Mouse (Mus musculus) right cerebral cortex, postnatal 36 days (tissue): ENCODE results near the gene Sgcd.

Experiments used
- DNase-seq, 2 experiments: peaks; one replicate each; pipeline ENCODE4 v3.0.0; 2022; ENCODE audit warnings: low spot score in 2 of 2, mixed read lengths in 1 of 2

The Sgcd gene

DNA sequence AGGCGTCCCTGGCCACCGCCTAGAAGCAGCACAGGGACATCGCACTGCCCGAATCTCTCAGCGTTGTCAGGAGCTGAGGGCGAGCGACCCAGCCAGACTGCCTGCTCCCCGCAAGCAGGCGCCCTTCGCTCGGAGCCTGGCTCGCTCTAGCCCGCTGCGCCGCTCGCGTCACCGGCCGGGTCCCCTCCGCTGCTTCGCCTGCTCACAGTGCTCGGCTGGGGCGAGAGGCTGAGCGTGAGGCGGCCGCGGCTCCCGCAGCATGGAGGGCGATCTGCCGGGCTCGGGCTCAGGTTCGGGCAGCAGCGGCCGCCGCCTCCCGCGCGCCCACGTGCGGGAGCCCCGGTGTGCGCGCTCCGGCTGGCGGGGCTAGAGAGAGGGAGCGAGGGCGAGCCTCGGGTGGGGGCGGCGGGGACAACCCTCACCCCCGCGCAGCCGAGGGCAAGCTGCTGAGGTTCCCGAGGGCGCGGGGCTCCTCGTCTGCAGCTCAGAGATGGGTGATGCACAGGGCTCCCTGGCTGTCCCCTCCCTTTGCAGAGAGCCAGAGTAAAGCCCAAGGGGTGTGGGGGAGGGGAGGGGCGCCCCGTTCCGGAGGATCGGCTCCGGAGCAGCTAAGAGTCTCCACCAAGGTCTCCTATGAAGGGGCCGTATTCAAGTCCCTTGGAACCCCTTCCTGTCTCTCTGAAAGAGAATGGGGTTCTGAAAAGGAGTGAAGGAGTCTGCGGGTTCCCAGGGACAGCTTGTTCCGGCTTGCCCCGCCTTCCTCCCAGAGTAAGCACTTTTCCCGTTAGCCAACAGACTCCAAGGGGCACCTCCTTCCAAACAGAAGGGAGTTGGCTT lies at the start of gene Sgcd:
TSS of gene Sgcd (minus strand) at position 273 of the 837 bp plus-strand sequence.
- peak; percentile 30 to 40 for DNase-seq

DNA sequence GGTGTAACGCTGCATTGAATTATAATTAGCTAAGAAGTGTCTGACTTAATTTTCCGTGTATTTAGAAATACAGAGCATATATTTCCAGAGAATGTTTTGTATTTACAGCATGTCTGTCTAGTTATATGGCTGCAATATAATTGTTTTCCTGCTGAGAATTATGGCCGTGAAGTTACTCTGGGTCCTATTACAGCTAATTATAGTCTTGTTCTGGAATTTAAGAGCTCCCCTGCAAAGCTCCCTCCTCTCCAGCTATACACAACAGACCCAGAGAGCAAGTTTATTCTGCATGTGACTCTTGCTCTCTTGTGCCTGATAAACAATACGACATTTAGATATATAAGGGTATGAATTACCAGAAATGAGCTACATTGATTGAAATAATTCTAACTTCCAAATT lies 49.3 kb upstream of the Sgcd start:
- DNase-seq, result no peak

DNA sequence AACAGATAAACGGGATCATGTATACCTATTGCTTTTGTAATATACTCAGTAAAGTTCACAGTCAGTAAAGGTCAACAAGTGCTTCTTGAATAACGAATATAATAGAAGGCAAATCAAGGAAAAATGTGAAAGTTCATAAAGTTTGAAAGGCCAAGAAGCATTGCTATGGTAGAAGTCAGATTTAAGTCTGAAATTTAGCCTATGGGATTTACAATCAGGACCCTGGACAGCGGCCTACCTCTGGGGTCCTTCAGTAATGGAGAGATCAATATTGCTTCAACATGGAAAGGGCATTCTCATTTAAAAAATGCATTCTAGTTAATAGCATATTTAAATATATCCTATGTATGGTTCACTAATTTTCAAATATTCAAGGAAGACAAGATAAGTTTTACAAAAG lies 24.1 kb upstream of the Sgcd start:
- no peak for DNase-seq

DNA sequence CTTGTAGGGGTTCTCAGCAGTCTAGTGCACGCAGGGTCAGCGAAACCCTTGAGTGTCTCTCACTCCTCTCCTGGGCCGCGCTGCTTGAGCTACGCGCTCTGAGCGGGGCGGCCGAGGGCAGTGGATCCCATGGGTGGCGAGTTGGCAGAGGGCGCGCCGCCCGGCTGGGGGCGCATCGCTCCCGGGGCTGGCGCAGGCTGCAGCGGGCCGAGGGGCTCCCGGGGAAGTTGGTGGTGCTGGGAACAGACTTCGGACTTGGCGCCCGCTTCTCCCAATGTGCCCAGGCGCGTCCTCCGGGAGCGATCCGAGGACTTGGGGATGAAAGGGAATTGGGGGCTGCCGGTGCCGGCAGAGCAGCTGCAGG lies 454 bp downstream of the Sgcd start:
- peak; percentile 5 to 7 for DNase-seq

DNA sequence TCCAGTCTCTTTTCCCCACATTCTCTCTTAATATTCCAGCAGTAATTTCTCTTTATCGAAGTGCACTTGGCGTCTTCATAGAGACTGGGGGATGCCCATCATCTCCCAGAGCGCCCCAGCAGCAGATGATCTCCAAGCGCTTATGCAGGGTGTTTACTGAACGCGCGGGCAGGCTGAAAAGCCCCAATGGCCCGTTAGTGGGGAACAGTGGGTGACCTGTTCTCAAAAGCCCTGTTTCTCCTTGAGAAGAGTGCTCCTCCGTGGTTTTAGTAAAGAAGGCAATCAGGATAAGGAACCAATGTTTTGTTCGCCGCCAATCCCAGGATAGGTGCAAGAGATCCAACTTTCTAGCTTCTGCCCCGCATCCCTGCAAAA lies 889 bp downstream of the Sgcd start:
- DNase-seq, result no peak

DNA sequence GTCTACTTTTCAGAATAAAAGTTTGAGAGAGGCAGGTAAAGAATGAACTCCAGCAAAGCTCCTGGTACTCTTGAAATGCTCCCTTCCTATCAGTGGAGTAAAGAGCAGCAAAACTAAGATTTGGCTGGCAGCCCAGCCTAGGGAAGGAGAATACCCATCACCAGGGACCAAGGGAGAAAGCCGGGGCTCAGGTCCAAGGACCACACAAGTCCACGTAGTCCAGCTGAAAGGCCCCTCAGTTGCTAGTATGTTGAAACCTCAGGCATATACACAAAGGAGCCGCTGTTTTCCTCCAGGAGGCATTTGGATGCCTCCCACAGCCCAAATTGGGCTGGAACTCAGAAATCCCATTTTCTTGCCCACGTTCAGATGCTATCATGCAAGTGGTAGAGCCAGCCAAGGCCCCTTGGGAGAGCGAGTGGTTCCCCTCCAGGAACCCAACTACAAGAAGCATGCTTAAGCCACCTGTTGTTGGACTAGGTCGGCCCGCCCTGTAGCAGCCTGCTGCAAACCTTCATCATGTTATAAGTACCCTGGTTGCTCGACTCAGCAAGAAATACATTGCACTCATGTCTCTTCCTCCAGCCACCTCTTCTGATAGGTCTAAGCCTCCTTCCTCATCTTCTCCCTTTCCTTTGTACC lies 1.4 kb downstream of the Sgcd start:
- DNase-seq, result no peak

DNA sequence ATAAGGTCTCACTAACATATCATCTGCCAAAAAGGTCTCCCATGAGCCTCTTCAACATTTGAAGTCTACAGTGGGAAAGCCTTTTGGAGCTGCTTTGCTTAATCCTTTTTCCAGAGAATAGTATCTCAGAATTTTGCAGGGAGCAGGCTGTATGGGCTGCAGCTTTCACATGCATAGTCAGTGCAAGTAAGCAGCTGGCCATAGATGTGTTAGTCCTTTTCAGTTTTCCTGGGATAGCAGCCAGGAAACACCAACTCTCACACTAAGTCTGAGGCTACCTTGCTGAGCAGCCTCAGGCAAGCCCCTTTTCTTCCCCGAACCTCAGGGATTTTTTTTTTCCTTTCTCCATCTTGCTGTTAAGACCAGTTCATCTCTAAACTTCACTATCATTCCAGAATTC lies 6.6 kb downstream of the Sgcd start:
- no peak for DNase-seq

DNA sequence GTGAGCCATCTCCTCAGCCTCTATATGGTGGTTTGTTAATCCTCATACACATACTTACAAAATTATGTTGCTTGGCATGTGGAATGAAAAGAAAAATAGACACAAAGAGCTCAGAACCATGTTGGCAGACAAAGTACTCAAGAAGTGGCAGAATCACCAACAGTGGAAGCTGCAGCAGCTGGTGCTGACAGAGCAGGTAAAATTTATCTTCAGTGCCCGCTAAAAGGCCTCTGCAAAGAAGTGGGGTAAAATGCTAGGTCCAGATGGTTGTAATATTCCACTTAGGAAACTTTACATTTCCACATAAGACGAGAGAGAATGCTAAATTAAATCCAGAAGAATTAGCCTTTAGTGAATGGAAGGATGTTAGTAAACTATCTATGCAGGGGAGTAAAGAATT lies 7.7 kb downstream of the Sgcd start:
- DNase-seq, result peak in 1 of 2 experiments; percentile 5

DNA sequence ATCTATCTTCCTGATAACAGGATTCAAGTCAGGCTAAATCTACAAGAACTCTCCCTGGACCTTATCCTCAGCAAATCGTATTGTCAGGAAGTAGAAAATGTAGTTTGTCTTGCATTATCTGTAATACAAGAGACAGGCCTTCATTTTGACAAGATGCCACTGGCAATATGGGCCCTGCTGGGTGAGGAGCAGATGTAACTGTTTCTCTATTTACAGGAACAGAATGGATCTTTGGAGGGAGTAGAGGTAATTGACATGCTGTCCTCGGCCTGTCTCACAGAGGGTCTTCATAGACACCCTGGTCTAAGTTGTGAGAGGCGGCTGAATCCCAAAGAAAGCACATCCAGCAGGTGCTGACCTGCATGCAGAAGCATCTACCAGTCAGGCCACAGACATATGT lies 35.5 kb downstream of the Sgcd start:
- no peak for DNase-seq

DNA sequence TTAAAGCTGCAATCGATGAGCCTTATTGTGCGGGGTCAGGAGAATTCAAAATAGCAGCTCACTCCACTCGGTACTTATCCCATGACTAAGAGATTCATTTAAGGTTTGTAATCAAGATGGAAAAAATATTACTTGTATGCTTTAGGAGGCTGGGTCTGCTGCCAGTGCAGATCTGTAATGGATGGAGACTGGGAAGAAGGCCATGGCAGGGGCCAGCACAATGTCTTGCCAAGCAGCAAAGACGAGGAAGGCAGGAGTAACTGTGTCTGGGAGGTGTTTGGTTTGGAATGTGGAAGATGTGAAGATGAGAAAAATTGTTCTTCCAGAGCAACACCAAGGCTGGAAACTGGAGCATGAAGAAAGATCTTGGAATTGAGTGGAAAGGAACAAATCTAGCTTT lies 36.4 kb downstream of the Sgcd start:
- DNase-seq, result no peak

DNA sequence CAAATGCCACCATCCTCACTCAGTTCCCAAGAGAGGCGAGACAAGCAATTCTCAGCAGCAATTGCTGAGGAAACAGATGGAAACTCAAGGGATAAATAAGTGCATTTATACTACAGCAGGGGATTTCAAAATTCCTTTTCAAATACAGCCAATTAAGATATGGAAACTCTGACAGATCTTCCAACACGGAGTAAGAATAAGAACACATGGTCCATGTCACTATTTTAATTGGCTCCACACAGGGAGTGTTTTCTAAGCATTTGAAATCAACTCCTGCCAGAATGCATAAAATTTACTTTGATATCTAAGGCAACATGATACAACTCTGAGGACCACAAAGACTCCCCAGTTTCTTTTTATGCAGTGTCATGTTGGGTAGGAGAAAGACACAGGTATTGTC lies 49.0 kb downstream of the Sgcd start:
- no peak for DNase-seq

DNA sequence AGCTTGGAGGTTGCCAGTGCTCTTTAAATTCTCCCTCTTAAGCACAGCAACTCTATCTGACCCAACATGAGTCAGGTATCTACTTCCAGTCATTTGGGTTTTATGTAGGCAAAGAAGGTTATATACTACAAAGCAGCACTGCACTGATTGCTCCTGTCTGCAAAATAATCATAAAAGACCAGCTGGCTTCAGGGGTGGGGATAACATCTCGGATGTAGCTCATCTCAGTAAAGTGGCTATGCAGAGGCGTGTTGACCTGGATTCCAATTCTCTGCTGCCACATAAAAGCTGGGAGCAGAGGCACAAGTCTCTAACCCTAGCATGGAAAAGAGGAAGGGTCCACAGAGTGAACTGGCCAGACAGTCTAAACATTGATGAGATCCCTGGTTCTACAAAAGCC lies 71.2 kb downstream of the Sgcd start:
- DNase-seq, result no peak

DNA sequence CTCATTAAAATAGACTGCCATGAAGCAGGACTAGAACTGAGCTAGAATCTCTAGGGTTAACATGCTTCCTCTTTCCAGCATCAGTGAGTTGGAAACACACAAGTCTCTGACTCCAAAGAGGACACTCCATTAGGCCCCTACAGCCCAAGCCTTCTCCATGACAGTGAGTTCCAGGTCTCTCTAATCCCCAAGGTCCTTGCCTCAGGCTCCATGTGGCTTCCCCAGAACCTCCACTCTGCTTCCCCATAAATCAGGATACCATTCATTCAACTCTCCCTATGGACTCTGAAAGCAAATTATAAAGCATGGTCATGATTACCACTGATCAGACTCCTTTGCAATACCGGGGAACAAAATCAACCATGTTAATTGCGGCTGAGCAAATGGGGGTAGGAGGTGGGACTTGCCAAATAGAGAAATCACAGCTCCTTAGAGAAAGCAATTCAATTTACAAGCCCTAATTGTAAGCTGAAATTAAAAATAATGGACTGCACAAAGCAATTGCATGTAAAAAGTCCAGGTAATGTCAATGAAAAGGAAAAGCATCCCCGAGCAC lies 97.1 kb downstream of the Sgcd start:
- no peak for DNase-seq

DNA sequence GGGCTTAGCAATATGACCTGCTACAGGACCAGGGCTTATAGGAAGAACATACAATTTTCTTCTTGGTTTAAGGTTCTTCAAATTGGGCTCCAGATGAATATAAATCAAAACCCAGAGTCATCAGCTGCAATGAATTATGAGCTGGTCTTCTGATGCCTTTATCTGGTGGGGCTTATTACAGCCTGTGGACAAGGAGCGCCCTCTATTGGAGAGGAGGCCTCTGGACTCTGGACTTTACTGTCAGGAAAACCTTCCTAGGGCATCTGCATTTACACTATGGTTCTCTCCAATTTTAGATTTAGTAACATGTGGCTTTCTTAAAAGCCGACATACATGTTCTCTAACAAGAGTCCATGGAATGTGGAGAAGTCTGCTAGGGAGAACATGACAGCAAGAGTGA lies 98.5 kb downstream of the Sgcd start:
- DNase-seq, result no peak

DNA sequence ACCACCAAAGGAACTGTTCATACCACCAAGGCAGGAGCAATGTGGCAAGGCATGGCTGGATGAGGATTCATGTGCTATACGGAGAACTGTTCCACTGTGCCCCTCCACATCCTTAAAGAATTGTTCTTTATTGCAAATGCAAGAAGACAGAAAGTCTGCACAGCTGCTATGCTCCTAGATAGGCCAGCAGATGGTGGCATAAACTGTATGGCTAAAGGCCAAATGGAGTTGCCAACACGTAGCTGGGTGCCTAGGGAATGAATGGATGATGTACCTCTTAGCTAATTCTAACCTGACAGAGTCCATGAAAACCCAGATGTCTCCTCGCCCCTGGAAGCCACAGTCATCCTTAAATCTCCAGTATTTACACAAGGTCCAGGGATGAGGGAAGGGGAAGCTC lies 103.5 kb downstream of the Sgcd start:
- DNase-seq, result peak; percentile 6 to 52

DNA sequence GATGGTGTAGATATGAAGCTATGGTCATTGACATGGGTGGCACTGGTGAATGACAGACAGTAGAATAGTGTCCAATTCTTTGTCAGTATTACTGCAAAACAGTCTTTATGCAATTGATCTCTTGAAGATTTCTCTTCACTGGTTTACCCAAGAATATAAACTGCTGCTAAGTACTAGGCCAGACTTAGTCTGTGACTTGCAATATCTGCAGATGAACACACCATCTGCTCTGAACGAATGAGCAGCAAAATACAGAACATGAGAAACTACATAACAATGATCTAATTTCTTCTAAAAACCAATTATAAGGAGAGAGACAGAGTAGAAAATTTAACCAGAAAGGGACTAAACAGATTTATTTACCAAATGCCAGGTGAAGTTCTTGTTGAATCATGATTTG lies 105.2 kb downstream of the Sgcd start:
- no peak for DNase-seq

DNA sequence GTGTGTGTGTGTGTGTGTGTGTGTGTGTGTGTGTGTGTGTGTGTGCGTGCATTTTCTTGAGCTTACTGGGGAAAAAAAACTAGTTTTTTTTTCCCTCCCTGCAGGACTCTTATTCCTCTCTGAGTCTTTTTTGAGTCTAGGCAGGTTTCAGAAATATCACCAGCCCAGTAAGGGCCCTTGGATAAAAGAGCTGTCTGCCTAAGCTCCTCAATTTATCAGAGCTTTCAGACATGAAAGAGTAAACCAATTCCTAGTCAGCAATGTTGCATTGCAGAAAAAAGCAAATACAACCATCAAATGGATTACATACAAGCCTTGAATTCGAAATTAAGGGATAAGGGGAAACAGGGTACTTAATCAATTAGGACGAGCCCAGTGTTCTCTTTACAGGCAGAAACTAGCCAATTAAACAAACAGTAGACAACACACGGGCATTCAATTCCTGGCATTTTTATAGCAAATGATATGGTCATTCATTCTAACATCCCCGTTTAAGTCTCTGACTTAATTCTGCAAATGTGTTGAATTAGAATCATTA lies 112.1 kb downstream of the Sgcd start:
- DNase-seq, result no peak

DNA sequence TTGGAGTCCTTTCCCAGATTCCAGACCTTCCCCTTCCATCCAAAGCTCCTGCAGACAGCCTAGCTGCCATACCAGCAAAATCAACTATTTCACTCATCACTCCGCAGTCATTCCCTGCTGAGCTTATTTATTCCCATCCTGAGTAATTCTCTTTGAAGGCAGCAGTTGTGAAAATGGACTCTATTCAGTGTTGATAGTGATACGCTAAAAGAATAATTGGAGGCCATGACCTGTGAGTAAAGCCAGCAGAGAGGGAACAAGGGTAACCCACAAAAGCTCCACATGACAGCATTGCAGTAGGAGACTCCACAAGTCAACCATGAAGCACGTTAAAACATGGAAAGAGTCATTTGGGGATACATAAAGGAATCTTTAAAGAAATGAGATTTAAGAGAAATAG lies 142.9 kb downstream of the Sgcd start:
- DNase-seq, result no peak

DNA sequence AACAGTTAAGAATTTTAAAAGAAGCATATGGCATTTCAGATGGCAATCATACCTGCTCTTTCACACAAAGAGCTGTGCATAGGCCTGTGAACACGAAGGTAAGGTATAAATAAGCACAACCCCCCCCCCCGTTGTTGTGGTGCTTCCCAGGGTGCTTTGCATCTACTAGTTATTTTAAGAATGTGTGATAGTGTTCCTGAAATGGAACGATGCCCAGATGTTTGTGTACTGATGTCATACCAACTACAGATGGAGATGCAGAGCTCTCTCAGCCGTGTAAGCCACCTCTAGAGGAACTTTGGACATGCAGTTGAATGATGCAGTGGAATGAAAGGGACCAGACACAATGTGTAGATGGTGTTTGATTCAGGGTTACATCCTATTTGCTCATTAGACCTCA lies 155.5 kb downstream of the Sgcd start:
- DNase-seq, result no peak

DNA sequence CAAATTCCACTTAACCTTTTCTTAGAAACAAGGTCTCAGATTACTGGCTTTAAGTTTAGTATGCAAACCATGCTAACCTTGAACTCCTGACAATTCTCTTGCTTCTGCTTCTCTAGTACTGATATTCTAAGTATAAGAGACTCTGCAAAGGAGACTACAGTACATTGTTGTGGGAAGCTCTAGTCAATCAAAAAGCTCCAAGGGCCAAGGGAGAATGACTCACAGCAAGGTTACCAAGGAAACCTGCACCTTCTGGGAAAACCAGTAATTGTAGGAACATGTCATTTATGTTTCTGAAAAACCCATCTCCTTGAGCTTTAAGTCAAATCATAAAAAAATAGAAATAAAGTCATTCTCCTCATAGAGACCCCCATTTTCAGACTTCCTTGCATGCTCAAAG lies 178.5 kb downstream of the Sgcd start:
- no peak for DNase-seq

DNA sequence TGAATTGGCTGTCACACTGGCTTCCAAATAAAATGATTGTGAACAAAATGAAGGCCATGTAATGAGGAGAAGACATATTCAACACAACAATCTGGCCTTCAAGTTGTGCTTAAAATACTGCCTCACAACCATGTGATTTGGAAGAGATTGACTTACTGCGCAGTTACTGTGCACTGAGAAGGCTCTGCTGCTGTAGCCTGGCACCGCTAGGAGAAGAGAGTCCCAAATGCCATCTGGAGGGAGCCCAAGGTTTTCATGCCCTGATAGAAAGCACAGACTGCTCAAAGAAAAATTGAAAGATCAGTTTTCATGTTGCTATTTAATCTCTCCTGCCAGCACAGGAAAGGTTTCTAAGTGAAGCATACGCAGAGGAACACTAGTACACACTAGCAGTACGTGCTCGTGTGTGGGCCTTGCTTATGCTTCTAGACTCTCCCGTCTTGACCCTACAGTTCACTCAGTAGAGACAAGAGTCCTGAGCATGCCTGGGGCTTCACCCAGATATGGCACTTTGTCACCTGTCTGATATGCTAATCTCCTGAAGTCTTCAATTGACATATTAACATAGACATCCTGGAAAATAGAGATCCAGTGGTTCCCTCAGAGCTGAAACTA lies 184.6 kb downstream of the Sgcd start:
- no peak for DNase-seq

DNA sequence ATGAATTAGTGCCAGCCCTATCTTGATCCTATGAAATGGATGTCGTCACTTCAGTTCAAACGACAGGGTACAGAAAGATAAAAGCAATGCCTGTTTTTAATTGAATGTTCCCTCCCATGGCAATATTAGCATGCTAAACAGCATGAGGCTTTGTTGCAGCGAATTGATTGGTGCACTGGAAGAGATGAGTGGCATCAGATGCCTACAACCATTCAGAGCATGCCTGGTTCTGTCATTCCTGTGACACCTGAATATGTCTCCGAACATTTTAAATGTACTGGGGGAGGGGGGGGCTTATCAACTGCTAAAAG lies 210.9 kb downstream of the Sgcd start:
- DNase-seq, result no peak
